Mouse (Mus musculus): Measurements from ENCODE around the gene Stil. TPM values are rescaled to one million over a fixed set of nuclear protein-coding genes. Genes with fewer than 3 reads are reported as not detected.
"Not testable (repeated sequence)": the region's sequence is repeated elsewhere in the genome, so short reads cannot be mapped to it uniquely, and the experiment has no call there.

The Stil gene
- polyA plus RNA-seq (2015; fragmentation: Nextera tagmentation; extraction: Ambion mirVana), result 12.5 and 13.1 TPM in 2 replicates

DNA sequence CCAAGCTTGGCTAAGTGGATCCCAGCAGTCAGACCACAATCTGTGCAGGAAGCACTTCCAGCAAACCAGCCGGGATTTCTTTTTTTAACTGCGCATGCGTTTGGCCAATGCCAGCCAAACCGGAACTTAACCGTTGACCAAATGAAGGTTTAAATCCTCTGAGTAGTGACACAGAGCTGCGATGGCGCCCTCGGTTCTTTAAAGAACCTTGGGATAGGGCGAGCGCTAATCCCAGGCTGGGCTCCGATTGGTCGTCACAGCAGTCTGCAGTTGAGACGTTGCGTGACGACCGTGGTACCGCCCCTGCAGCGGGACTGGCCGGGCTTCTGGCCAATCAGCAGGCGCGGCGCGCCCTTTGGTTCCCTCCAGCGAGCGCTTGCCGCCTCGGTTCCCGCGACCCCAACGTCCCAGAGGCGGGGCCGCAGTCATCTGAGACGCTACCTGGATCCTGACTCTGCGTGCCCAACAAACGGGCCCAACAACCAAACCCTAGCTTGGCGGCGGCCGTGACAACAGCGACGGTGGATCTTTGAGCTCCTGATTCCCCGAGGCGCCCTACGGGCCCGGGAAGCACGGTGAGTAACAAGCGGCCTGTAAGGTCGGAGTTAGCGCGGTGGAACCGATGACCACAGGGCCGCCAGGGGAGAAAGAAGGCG is at the start of gene Stil:
Gene Stil (plus strand): TSS at position 387 of the 656 bp plus-strand sequence.
- Histone ChIP-seq H3K4me3 (replicated peaks) (peak within 1 kb of the TSS; percentile 74), H3K4me1 (peaks cover 14% of the 10 kb centered on the region), H3K27ac (peak within 1 kb of the TSS; percentile 96), H3K9ac (peak within 1 kb of the TSS; percentile 74), H3K36me3 (peaks cover 17% of the 10 kb centered on the region), H3K27me3 (no peaks in the 10 kb centered on the region), H3K4me2 (peak within 1 kb of the TSS; percentile 66), H3K9me3 (replicated peaks) (no peaks in the 10 kb centered on the region)
- peak; percentile 100 for ATAC-seq (replicated peaks; ENCODE audit: low FRiP score)
- WGBS, result under 1% methylated on average over 52 of the region's 52 CpGs

- no peak overlapping the region for H3K4me3 ChIP-seq (replicated peaks)
- 86% methylated on average over 3 of the region's 3 CpGs for WGBS
- H3K4me1 ChIP-seq, result no peaks in the 10 kb centered on the region
- H3K27ac ChIP-seq, result no peak overlapping the region
- no peak overlapping the region for H3K4me2 ChIP-seq
- H3K36me3 ChIP-seq, result no peaks in the 10 kb centered on the region
- no peak overlapping the region for H3K9ac ChIP-seq
- no peaks in the 10 kb centered on the region for H3K9me3 ChIP-seq (replicated peaks)
- ATAC-seq (replicated peaks; ENCODE audit: low FRiP score), result 0 out of 2 replicates have a peak, but pooled peaks have one; percentile 29
- peaks cover 12% of the 10 kb centered on the region; the same call in 1 of the 2 replicates for H3K27me3 ChIP-seq
These were observed 46.8 kb upstream of the Stil start for GRCm38 (mm10) chr4:114953172-114953571.

GRCm38 (mm10) chr4:114957403-114957802 is 42.6 kb upstream of the Stil start:
- Histone ChIP-seq H3K4me1 (no peaks in the 10 kb centered on the region), H3K4me3 (replicated peaks) (no peak overlapping the region), H3K9ac (no peak overlapping the region), H3K9me3 (replicated peaks) (no peaks in the 10 kb centered on the region), H3K4me2 (no peak overlapping the region), H3K27me3 (no peaks in the 10 kb centered on the region), H3K36me3 (peaks cover 20% of the 10 kb centered on the region; the same call in 1 of the 2 replicates), H3K27ac (no peak overlapping the region)
- ATAC-seq (replicated peaks; ENCODE audit: low FRiP score), result no peak

DNA sequence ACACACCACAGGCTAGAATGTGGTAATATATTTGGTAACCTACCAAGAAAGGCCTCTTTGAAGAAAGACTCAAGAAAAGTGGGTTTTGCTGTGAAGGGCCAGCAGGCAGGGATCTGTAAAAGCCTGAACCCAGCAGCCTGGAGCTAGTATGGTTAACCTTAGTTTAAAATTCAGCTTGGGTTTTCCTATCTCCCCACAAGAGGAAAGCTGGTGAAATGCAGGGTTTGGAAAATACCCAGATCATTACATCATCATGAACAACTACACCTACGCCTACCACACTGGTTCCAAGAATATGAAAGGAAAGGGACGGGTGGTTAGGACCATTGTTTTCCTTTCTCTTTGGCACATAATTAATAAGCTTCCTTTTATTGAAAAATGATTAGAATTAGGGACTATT is 41.7 kb upstream of the Stil start:
- H3K4me2 ChIP-seq, result no peak overlapping the region
- H3K4me1 ChIP-seq, result no peaks in the 10 kb centered on the region
- no peaks in the 10 kb centered on the region for H3K9me3 ChIP-seq (replicated peaks)
- H3K27me3 ChIP-seq, result no peaks in the 10 kb centered on the region
- H3K27ac ChIP-seq, result no peak overlapping the region
- WGBS, result 84% methylated on average over 2 of the region's 2 CpGs
- peaks cover 29% of the 10 kb centered on the region; the same call in 1 of the 2 replicates for H3K36me3 ChIP-seq
- H3K4me3 ChIP-seq (replicated peaks), result no peak overlapping the region
- H3K9ac ChIP-seq, result no peak overlapping the region
- ATAC-seq (replicated peaks; ENCODE audit: low FRiP score), result no peak

DNA sequence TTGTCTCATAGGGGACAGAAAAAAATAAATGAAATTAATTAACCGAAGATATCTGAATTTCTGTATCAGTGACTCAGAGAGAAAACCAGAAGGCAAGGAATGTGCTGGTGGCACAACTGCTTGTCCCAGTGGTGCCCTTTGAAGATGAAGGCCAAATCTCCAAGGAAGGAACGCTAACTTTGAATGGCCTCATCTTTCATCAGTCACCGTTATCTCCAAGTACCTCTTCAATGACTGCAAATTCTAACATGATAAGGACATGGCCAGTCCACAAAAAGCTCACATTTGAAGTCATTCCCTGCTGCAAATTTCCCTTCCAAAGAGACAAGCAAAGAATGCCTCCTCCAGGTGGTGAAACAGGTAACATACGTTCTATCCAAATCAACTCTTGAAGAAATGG is 41.2 kb upstream of the Stil start:
- Histone ChIP-seq H3K36me3 (peaks cover 29% of the 10 kb centered on the region; the same call in 1 of the 2 replicates), H3K4me1 (no peaks in the 10 kb centered on the region), H3K9ac (no peak overlapping the region), H3K4me3 (replicated peaks) (no peak overlapping the region), H3K9me3 (replicated peaks) (no peaks in the 10 kb centered on the region), H3K4me2 (no peak overlapping the region), H3K27me3 (no peaks in the 10 kb centered on the region), H3K27ac (no peak overlapping the region)
- ATAC-seq (replicated peaks; ENCODE audit: low FRiP score), result no peak
- 90% methylated on average over 4 of the region's 4 CpGs for WGBS

GRCm38 (mm10) chr4:114959533-114959932 is 40.4 kb upstream of the Stil start:
- ATAC-seq (replicated peaks; ENCODE audit: low FRiP score), result no peak
- H3K27ac ChIP-seq, result no peak overlapping the region
- WGBS, result 93% methylated on average over 2 of the region's 2 CpGs
- H3K36me3 ChIP-seq, result peaks cover 35% of the 10 kb centered on the region
- no peaks in the 10 kb centered on the region for H3K4me1 ChIP-seq
- no peak overlapping the region for H3K9ac ChIP-seq
- no peaks in the 10 kb centered on the region for H3K9me3 ChIP-seq (replicated peaks)
- no peak overlapping the region for H3K4me2 ChIP-seq
- no peak overlapping the region for H3K4me3 ChIP-seq (replicated peaks)
- H3K27me3 ChIP-seq, result no peaks in the 10 kb centered on the region

GRCm38 (mm10) chr4:114960881-114961280 is 39.1 kb upstream of the Stil start:
- WGBS, result 62% methylated on average over 2 of the region's 2 CpGs
- ATAC-seq (replicated peaks; ENCODE audit: low FRiP score); H3K27me3 ChIP-seq; H3K9me3 ChIP-seq (replicated peaks); H3K9ac ChIP-seq; H3K4me1 ChIP-seq; H3K4me3 ChIP-seq (replicated peaks); H3K4me2 ChIP-seq; H3K27ac ChIP-seq: not testable (repeated sequence)
- H3K36me3 ChIP-seq, result peaks cover 48% of the 10 kb centered on the region

- ATAC-seq (replicated peaks; ENCODE audit: low FRiP score), result no peak
- H3K27ac ChIP-seq, result no peak overlapping the region
- 96% methylated on average over 5 of the region's 5 CpGs for WGBS
These were observed 29.2 kb upstream of the Stil start for GRCm38 (mm10) chr4:114970736-114971135.

GRCm38 (mm10) chr4:114973229-114973740 is 26.7 kb upstream of the Stil start:
- Histone ChIP-seq H3K27ac (no peak overlapping the region), H3K4me3 (replicated peaks) (no peak overlapping the region), H3K27me3 (no peaks in the 10 kb centered on the region), H3K4me1 (no peaks in the 10 kb centered on the region), H3K36me3 (peaks cover 9% of the 10 kb centered on the region), H3K9me3 (replicated peaks) (no peaks in the 10 kb centered on the region), H3K9ac (no peak overlapping the region), H3K4me2 (no peak overlapping the region)
- ATAC-seq (replicated peaks; ENCODE audit: low FRiP score), result no peak
- WGBS, result 86% methylated on average over 1 of the region's 1 CpGs

More at GRCm38 (mm10) chr4:114970736-114971135, 29.2 kb upstream of the Stil start:
- Histone ChIP-seq H3K4me3 (replicated peaks) (no peak overlapping the region), H3K27me3 (no peaks in the 10 kb centered on the region), H3K9me3 (replicated peaks) (no peaks in the 10 kb centered on the region), H3K9ac (no peak overlapping the region), H3K36me3 (peaks cover 33% of the 10 kb centered on the region), H3K4me1 (no peaks in the 10 kb centered on the region), H3K4me2 (no peak overlapping the region)

DNA sequence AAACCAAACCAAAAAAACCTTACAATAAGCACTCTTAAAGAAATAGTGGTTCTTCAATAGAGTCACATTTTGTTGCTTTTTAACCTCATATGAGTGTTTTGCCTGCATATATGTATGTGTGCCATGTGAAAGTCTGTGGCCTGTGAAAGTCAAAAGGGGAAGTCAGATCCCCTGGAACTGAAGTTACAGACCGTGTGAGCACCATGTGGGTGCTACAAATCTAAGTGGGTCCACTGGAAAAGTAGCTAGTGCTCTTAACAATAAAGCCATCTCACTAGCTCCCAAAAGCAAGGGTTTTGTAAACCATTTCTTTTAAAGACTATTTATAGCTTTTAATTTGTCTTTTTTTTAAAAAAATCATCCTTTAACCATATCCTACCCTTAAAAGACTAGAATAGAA is 17.3 kb upstream of the Stil start:
- H3K4me2 ChIP-seq, result no peak overlapping the region
- no peak for ATAC-seq (replicated peaks; ENCODE audit: low FRiP score)
- no peak overlapping the region for H3K27ac ChIP-seq
- no peak overlapping the region for H3K9ac ChIP-seq
- no peaks in the 10 kb centered on the region for H3K9me3 ChIP-seq (replicated peaks)
- H3K4me1 ChIP-seq, result peaks cover 11% of the 10 kb centered on the region; the same call in 1 of the 2 replicates
- H3K4me3 ChIP-seq (replicated peaks), result no peak overlapping the region
- H3K36me3 ChIP-seq, result no peaks in the 10 kb centered on the region
- 90% methylated on average over 1 of the region's 1 CpGs for WGBS
- no peaks in the 10 kb centered on the region for H3K27me3 ChIP-seq

DNA sequence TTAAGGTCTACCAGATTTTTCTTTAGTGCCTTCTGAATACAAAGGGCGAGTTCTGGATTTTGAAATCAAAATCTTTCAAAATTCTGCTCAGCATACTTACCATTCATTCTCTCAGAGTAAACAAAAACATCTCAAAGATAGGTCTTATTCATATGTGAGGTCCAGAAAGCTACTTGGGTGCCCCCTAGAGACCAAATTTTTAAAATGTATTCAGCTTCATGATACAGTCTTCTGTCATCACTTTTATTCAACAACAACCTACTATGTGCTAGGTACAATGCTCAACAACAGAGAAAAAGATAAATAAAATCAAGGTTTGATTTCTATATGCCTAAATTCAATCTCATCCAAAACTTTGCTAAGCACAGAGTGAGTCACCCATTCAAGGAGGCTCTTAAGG is 16.9 kb upstream of the Stil start:
- no peak for ATAC-seq (replicated peaks; ENCODE audit: low FRiP score)
- H3K4me1 ChIP-seq, result peaks cover 11% of the 10 kb centered on the region; the same call in 1 of the 2 replicates
- no peak overlapping the region for H3K4me3 ChIP-seq (replicated peaks)
- H3K36me3 ChIP-seq, result no peaks in the 10 kb centered on the region
- no peak overlapping the region for H3K4me2 ChIP-seq
- no peaks in the 10 kb centered on the region for H3K9me3 ChIP-seq (replicated peaks)
- H3K27ac ChIP-seq, result no peak overlapping the region
- H3K9ac ChIP-seq, result no peak overlapping the region
- no peaks in the 10 kb centered on the region for H3K27me3 ChIP-seq
- WGBS, result 90% methylated on average over 1 of the region's 1 CpGs

DNA sequence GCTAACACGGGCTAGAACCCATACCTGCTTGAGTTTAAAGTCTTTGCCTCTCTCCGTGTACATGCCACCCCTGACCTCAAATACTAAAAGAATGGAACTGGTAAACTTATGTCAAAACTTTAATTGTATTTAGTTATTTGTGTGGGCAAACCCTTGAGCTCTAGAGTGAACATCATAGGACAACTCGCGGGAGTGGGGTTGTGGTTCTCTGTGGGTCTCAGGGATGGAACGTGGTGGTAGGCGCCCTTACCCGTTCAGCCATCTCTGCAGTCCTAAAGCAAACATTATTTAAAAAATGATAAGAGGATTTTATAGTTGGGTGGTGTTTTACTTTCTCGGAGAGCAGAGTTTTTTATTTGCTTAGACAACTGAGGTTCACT is 13.8 kb upstream of the Stil start:
- H3K27ac ChIP-seq, result peak overlapping the region; percentile 99
- peak; percentile 26 for ATAC-seq (replicated peaks; ENCODE audit: low FRiP score)

More for the DNA sequence above, 13.8 kb upstream of the Stil start:
- Histone ChIP-seq H3K9ac (peak overlapping the region; percentile 84), H3K27me3 (no peaks in the 10 kb centered on the region), H3K36me3 (no peaks in the 10 kb centered on the region), H3K4me3 (replicated peaks) (peak overlapping the region; percentile 85), H3K9me3 (replicated peaks) (no peaks in the 10 kb centered on the region), H3K4me1 (peaks cover 11% of the 10 kb centered on the region; the same call in 1 of the 2 replicates), H3K4me2 (peak overlapping the region; percentile 58)
- 1% methylated on average over 8 of the region's 8 CpGs for WGBS

All from kidney, embryonic 15.5 days (tissue).